Mouse (Mus musculus) C3H10T1/2 (cell line): Measurements from ENCODE around the gene Sun5. TPM values are rescaled to one million over a fixed set of nuclear protein-coding genes. Genes with fewer than 3 reads are reported as not detected.

Source experiments
- polyA plus RNA-seq, 2 experiments: library from polyadenylated mRNA; unstranded; fragments of >200 nt; fragmentation: generic; extraction: Trizol; gene quantifications; one replicate each; pipeline ENCODE4 v1.2.1; 2012; ENCODE audit warnings: missing spikeins in 2 of 2

The Sun5 gene
- not detected for polyA plus RNA-seq

DNA sequence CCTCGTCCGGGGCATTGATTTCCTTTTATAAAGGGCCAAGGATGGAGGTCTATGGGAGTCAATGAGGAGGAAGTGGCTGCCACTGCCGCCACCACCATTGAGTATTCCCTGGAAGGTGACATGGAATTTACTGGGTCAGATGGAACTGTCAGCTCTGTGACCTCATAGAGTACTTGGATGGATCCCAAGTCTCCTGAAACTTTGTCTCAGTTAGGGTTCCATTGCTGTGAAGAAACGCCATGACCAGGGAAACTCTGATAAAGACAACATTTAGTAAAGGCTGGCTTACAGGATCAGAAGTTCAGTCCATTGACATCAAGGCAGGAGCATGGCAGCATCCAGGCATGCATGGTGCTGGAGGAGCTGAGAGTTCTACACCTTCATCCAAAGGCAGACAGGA is at the start of gene Sun5:
Sun5 (minus strand) TSS at position 101 of the 400 bp plus-strand sequence.

GRCm38 (mm10) chr2:153917930-153918329 is 47.0 kb upstream of the Sun5 start, which contains the start of gene Bpifb3:
Gene Bpifb3 (plus strand): TSS chr2:153918230.

DNA sequence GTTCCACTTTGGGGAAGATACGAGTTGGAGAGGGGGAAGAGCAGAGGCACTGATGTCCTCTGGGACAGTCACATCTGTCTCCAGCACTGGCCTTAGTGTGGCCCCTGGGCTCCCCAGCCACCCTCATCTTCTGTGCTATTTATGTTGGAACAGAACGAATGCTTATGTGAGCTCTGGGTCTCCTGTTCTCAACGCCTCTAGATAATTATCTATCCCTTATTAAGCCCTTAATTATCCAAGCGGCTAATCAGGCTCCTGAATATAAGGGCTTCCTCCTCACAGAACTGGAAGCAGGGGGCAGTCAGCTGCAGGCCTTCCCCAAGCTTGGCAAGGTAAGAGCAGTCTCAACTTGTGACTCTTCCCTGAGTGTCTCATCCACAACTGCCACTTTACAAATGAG is 29.2 kb upstream of the Sun5 start, which contains the start of gene Bpifb6:
Bpifb6 (plus strand) TSS at position 301 of the 400 bp plus-strand sequence.

DNA sequence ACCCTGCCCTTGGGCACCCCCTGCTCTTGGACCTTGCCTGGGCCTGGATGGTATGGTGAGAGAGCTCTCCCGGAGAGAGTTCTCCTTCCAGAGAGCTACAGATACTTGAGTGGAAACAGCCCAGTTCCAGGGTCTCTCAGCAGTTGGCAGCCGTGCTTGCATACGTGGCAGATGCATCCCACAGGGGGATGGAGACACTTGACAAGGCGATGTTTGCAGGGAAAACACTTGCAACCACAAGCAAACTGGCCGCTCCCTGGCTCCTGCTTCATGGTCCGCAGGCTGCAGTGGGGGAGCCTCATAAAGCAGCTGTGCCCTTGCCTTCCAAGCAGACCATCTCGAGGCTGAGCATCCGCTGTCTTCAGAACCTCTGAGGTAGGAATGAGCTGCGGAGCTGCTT is 3.9 kb upstream of the Sun5 start, which contains the start of gene Bpifb2:
Bpifb2 (plus strand) TSS at position 301 of the 400 bp plus-strand sequence.

Other genes with a start within 250 kb of the Sun5 start
- 10 to 100 TPM; 28.5 to 30.3 TPM for gene Commd7, start 238.3 kb downstream of the Sun5 start, polyA plus RNA-seq
- gene Dnmt3b, start 221.6 kb downstream of the Sun5 start, polyA plus RNA-seq = 1 to 10 TPM in 1 of 2 experiments, under 1 TPM in 1; 0.20 to 1.0 TPM
- gene Dnmt3c, start 174.4 kb downstream of the Sun5 start, polyA plus RNA-seq = not detected
- gene Mapre1, start 129.8 kb downstream of the Sun5 start, polyA plus RNA-seq = 10 to 100 TPM in 1 of 2 experiments, 1 to 10 TPM in 1; 6.1 to 26.6 TPM
- under 1 TPM in 1 of 2 experiments, not detected in 1; 0.24 TPM for gene Efcab8, start 91.2 kb downstream of the Sun5 start, polyA plus RNA-seq
- not detected for gene Bpifb2, start 4.0 kb upstream of the Sun5 start, polyA plus RNA-seq
- not detected for gene Bpifb6, start 29.3 kb upstream of the Sun5 start, polyA plus RNA-seq
- gene Bpifb3, start 47.1 kb upstream of the Sun5 start, polyA plus RNA-seq = under 1 TPM in 1 of 2 experiments, not detected in 1; 0.19 TPM
- gene Bpifb4, start 67.1 kb upstream of the Sun5 start, polyA plus RNA-seq = under 1 TPM; 0.06 to 0.26 TPM
- gene Bpifa6, start 103.9 kb upstream of the Sun5 start, polyA plus RNA-seq = not detected
- not detected for gene Bpifa2, start 137.2 kb upstream of the Sun5 start, polyA plus RNA-seq